Mouse (Mus musculus) embryonic fibroblast, embryonic 13.5 days (primary cell): ENCODE data around the gene Cux1. TPM values are rescaled to one million over a fixed set of nuclear protein-coding genes. Genes with fewer than 3 reads are reported as not detected.

Source experiments
- H3K27ac ChIP-seq: 2 replicates; pipeline ENCODE4 v1.5.1; 2012; ENCODE audit warnings: low read length, control low read depth, inconsistent platforms; ENCODE audit not compliant: insufficient read depth
- H3K4me1 ChIP-seq: 2 replicates; pipeline ENCODE4 v1.6.1; 2011; ENCODE audit warnings: low read length; ENCODE audit not compliant: control insufficient read depth, insufficient read depth
- H3K4me3 ChIP-seq: 2 replicates; pipeline ENCODE4 v1.5.1; 2011; ENCODE audit warnings: mild to moderate bottlenecking, control low read depth, low read length; ENCODE audit not compliant: insufficient read depth
- CTCF ChIP-seq: IDR thresholded peaks from 2 replicates; pipeline ENCODE4 v1.5.1; 2011; ENCODE audit warnings: mild to moderate bottlenecking, control low read depth, low read length, moderate library complexity, borderline replicate concordance; ENCODE audit not compliant: insufficient read depth
- POLR2A ChIP-seq: IDR thresholded peaks from 2 replicates; pipeline ENCODE4 v1.6.1; 2011; ENCODE audit warnings: low read depth, mild to moderate bottlenecking, control low read depth, low read length, moderate library complexity
- polyA plus RNA-seq: library from polyadenylated mRNA; stranded (reverse); fragments of >200 nt; gene quantifications from 2 replicates; pipeline ENCODE4 v1.2.4, GENCODE M21; 2011; ENCODE audit warnings: low read depth; ENCODE audit not compliant: missing spikeins, insufficient read length

Gene Cux1
- polyA plus RNA-seq, 1 experiment, result 48.4 TPM

DNA sequence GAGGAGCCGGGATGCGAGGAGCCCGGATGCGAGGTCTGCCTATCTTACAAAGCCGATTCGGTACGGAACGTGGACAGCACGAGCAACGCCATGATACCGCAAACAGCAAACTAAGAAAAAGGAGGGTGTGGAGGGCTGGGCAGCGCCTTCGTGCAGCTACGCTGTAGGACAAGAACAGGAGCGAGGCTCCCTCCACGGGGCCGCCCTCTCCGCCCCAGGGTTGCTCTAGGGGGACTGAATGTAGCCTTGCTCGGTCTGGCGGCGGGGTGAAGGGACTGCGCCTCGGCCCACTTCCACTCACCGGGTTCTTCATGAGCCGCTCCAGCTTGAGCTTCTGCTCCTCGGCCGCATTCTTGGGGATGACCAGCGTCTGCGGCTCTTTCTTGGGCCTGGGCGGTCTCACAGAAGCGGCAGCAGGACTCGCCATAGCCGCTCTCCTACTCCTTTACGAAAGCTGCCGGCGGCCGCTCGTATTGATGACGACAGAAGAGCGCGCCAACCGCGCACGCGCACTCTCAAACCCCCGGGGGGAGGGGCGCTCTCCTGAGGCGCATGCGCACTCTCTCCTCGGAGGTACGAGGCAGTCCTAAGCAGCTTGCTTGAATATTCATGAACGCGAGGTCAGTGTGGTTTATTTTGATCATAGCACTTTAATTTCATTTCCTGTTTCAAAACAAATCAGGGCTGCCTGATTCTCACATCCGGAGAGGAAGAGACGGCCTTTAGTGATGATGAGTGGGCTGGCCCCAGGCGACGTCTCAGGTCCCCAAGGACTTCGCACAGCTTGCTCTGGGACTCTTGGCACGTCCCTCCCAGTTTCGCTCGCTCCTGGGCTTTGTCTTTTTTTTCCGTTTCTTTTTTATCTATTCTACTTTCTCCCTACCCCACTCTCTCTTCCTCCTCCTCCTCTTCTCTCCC is 368.6 kb downstream of the Cux1 start, which contains the start of gene Prkrip1:
Gene Prkrip1 (minus strand): TSS at position 490 of the 918 bp plus-strand sequence.
- H3K4me1 ChIP-seq, result no peaks in the 10 kb centered on the region
- TF ChIP-seq POLR2A, result peak; percentile 72
- no peak for TF ChIP-seq CTCF
- peak within 1 kb of the TSS; percentile 90 for H3K4me3 ChIP-seq
- H3K27ac ChIP-seq, result peak within 1 kb of the TSS; percentile 88

Other genes with a start within 250 kb of the Cux1 start
- gene Myl10, start 125.7 kb upstream of the Cux1 start, polyA plus RNA-seq, result not detected in 2 replicates